Mouse (Mus musculus) neural tube, embryonic 15.5 days (tissue): ENCODE measurements around the gene Orai1. TPM values are rescaled to one million over a fixed set of nuclear protein-coding genes. Genes with fewer than 3 reads are reported as not detected.
"Not testable (repeated sequence)": the region's sequence is repeated elsewhere in the genome, so short reads cannot be mapped to it uniquely, and the experiment has no call there.

Source experiments
- ATAC-seq: fragments of 200-750 bp; cut with Nextera tagmentation; 2 replicates; pipeline ENCODE4 v1.8.0; 2017; ENCODE audit warnings: mild to moderate bottlenecking, moderate TSS enrichment, moderate library complexity; ENCODE audit not compliant: low FRiP score
- H3K27ac ChIP-seq: fragments of 300-500 bp; sonication (generic); replicated peaks from 2 replicates; pipeline ENCODE4 v1.5.1; 2015; ENCODE audit warnings: mild to moderate bottlenecking, inconsistent platforms
- H3K27me3 ChIP-seq: fragments of 300-500 bp; sonication (generic); replicated peaks from 2 replicates; pipeline ENCODE4 v1.6.1; 2015; ENCODE audit warnings: inconsistent platforms
- H3K36me3 ChIP-seq: fragments of 300-500 bp; sonication (generic); 2 replicates; pipeline ENCODE4 v1.6.1; 2015; ENCODE audit warnings: inconsistent platforms
- H3K4me1 ChIP-seq: fragments of 300-500 bp; sonication (generic); 2 replicates; pipeline ENCODE4 v1.6.1; 2015; ENCODE audit warnings: inconsistent platforms
- H3K4me2 ChIP-seq: fragments of 300-500 bp; sonication (generic); 2 replicates; pipeline ENCODE4 v1.6.1; 2015; ENCODE audit warnings: inconsistent platforms, mild to moderate bottlenecking, moderate library complexity
- H3K4me3 ChIP-seq: fragments of 300-500 bp; sonication (generic); replicated peaks from 2 replicates; pipeline ENCODE4 v1.5.1; 2015; ENCODE audit warnings: mild to moderate bottlenecking, inconsistent platforms
- H3K9ac ChIP-seq: fragments of 300-500 bp; sonication (generic); replicated peaks from 2 replicates; pipeline ENCODE4 v1.6.1; 2015; ENCODE audit warnings: mild to moderate bottlenecking, inconsistent platforms
- H3K9me3 ChIP-seq: fragments of 300-500 bp; sonication (generic); replicated peaks from 2 replicates; pipeline ENCODE4 v1.6.1; 2016; ENCODE audit warnings: inconsistent platforms
- WGBS: fragments of 180-500 bp; shearing (Covaris S2); methylation state at CpG from one replicate; pipeline ENCODE4 v1.1.7; 2015; ENCODE audit warnings: mixed read lengths; 5-methylcytosine and 5-hydroxymethylcytosine counted together
- polyA plus RNA-seq: library from polyadenylated mRNA; unstranded; fragments of >200 nt; fragmentation: Nextera tagmentation; extraction: Ambion mirVana; gene quantifications from 2 replicates; pipeline ENCODE4 v1.2.1, GENCODE M21; 2015

Gene Orai1
- polyA plus RNA-seq, result 14.1 and 14.2 TPM in 2 replicates

DNA sequence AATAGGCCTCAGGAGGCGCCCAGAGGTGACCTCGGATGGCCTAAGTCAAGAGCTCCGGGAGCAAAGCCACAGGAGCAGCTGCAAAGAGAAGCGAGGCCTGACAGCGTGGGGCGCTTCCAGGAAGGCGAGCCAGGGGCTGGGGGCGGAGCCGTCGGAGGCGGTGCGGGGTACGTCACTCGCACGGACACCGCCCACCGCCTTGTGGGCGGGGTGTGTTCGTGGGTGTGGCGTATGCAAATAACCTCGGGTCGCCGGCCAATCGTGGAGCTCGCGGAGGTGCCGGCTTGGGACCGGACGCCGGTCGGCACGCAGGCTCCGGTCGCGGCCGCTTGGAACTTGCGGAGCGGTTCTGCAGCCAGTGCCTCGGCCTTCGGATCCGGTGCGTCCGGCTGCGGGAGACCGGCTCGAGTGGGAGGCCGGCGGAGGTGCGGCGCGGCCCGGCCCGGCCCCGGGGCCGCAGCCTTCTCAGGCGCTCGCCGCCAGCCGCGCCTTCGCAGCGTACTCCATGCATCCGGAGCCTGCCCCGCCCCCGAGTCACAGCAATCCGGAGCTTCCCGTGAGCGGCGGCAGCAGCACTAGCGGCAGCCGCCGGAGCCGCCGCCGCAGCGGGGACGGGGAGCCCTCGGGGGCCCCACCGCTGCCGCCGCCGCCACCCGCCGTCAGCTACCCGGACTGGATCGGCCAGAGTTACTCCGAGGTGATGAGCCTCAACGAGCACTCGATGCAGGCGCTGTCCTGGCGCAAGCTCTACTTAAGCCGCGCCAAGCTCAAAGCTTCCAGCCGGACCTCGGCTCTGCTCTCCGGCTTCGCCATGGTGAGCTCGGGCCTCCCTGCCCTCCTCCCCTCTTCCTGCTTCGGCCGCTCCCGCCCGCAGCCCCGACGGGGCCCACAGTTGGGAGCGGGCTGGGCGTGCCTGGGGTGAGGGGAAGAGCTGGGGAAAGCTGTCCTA, at the start of gene Orai1:
Gene Orai1, plus strand, starts transcription at position 322 of the 949 bp plus-strand sequence.
- H3K4me1 ChIP-seq, result peaks cover 39% of the 10 kb centered on the region
- peak within 1 kb of the TSS; percentile 65 for H3K4me2 ChIP-seq
- peak within 1 kb of the TSS; percentile 75 for H3K9ac ChIP-seq
- no peaks in the 10 kb centered on the region for H3K27me3 ChIP-seq
- H3K9me3 ChIP-seq, result no peaks in the 10 kb centered on the region
- ATAC-seq, result peak; percentile 95
- peak within 1 kb of the TSS; percentile 89 for H3K27ac ChIP-seq
- peak within 1 kb of the TSS; percentile 69 for H3K4me3 ChIP-seq
- no peaks in the 10 kb centered on the region for H3K36me3 ChIP-seq
- whole genome bisulfite sequencing, result under 1% methylated on average over 103 of the region's 106 CpGs

DNA sequence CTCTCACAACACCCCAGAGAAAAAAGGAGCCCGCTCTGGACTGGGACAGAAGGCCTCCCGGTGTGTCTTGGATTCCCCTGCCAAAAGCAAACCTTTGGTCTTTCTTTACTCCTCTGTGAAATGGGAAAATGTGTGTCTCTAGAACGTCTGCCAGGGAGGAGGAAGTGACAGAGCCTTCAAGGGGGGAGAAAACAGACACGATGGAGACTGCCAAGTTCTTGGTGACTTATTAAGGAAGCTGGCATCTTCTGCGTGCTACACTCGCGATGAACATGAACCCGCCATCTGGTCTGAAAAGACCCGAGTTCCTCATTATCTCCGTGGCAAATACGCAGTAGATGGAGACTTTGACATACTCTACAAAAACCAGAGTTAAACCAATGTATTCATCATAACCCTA, 49.4 kb upstream of the Orai1 start:
- no peak overlapping the region for H3K4me2 ChIP-seq
- H3K9ac ChIP-seq, result no peak overlapping the region
- H3K4me1 ChIP-seq, result no peaks in the 10 kb centered on the region
- no peak overlapping the region for H3K27ac ChIP-seq
- H3K4me3 ChIP-seq, result no peak overlapping the region
- no peaks in the 10 kb centered on the region for H3K36me3 ChIP-seq
- no peak for ATAC-seq
- no peaks in the 10 kb centered on the region for H3K9me3 ChIP-seq
- no peaks in the 10 kb centered on the region for H3K27me3 ChIP-seq
- 82% methylated on average over 11 of the region's 11 CpGs for WGBS

DNA sequence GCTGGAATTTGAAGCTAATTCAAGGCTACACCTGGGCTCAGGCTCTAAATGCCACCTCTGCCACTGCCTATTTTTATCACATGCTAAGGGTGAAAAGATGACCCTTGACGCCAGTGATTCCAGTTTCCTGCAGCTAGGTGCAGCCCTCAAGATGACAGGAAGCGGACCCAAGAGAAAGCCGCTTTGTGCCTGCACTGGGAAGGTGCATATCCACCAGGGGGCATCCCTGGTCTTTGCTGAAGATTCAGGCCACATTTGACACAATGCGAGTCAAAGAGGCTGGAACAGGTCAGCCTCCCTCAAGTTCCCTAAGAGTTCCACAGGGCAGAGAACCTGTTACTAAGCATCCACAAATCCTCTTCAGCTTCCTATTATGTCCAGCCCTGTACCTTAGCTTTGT, 46.6 kb upstream of the Orai1 start:
- WGBS, result 49% methylated on average over 4 of the region's 4 CpGs
- no peaks in the 10 kb centered on the region for H3K36me3 ChIP-seq
- H3K9ac ChIP-seq, result no peak overlapping the region
- H3K27ac ChIP-seq, result no peak overlapping the region
- no peak overlapping the region for H3K4me3 ChIP-seq
- no peak overlapping the region for H3K4me2 ChIP-seq
- no peaks in the 10 kb centered on the region for H3K27me3 ChIP-seq
- no peak for ATAC-seq
- H3K4me1 ChIP-seq, result 0 out of 2 replicates have a peak, but pooled peaks cover 8% of the 10 kb centered on the region
- H3K9me3 ChIP-seq, result no peaks in the 10 kb centered on the region

DNA sequence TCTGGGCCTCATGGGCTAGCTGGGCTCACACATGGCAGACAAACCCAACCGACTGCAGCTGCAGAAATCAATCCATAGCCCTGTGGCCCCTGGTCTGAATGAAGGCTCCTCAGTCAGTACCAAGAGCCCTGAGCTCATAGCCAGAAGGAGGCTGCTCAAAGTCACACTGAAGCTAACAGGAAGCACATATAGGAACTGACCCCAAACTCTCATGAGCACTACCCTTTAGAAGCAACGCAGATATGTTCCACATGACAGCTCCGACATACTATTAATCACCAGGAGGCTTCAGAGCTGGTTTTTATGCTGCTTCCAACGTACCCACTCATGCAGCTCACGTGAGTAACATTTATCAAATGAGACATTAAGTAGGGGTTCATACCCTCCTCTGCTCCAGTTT, 44.8 kb upstream of the Orai1 start:
- 70% methylated on average over 5 of the region's 5 CpGs for WGBS
- ATAC-seq, result no peak
- Histone ChIP-seq H3K4me1 (0 out of 2 replicates have a peak, but pooled peaks cover 8% of the 10 kb centered on the region), H3K4me3 (no peak overlapping the region), H3K4me2 (no peak overlapping the region), H3K9ac (no peak overlapping the region), H3K27me3 (no peaks in the 10 kb centered on the region), H3K9me3 (no peaks in the 10 kb centered on the region), H3K36me3 (no peaks in the 10 kb centered on the region), H3K27ac (no peak overlapping the region)

DNA sequence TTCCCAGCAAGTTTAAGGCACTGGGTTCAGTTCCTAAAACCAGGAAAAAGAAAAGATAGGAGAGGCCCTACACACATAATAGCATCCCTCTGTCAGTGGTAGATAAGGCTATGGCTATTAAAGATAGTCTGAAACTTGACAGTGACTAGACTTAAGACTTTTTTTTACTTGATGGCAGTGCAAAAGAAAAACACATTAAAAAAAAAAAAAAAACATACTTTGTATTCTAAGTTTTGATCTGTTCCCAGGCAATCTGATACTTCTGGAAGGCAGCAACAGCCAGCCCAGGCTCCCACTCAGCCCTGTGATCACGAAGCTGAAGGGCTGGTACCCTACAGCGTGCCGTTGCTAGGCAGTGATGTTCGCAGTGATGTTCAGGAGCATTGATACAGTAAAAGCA, 43.4 kb upstream of the Orai1 start:
- Histone ChIP-seq H3K9ac (no peak overlapping the region), H3K27ac (no peak overlapping the region), H3K9me3 (no peaks in the 10 kb centered on the region), H3K4me3 (no peak overlapping the region), H3K4me2 (no peak overlapping the region), H3K4me1 (0 out of 2 replicates have a peak, but pooled peaks cover 8% of the 10 kb centered on the region), H3K36me3 (no peaks in the 10 kb centered on the region), H3K27me3 (no peaks in the 10 kb centered on the region)
- no peak for ATAC-seq
- WGBS, result 84% methylated on average over 4 of the region's 4 CpGs

DNA sequence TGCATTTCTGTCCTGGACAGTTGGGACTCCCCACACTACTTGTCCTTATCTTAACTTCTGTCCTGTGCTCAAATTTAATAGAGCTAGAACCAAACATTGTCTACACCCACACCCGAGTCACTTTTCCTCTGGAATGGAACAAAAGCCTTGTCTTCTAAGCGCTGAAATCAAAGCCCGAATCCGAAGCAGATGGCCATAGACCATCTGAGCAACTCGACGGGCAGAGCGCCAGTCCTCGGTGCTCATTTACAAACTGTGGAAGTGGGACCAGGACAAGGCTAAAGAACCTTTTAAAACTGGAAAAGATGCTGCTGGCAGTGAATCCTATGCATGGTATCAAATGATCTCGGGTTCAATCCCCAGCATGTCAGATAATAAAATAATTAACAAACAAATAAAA, 42.8 kb upstream of the Orai1 start:
- ATAC-seq, result no peak
- Histone ChIP-seq H3K4me2 (no peak overlapping the region), H3K9ac (no peak overlapping the region), H3K9me3 (no peaks in the 10 kb centered on the region), H3K27ac (no peak overlapping the region), H3K4me1 (0 out of 2 replicates have a peak, but pooled peaks cover 8% of the 10 kb centered on the region), H3K27me3 (no peaks in the 10 kb centered on the region), H3K4me3 (no peak overlapping the region), H3K36me3 (no peaks in the 10 kb centered on the region)
- WGBS, result 50% methylated on average over 9 of the region's 9 CpGs

DNA sequence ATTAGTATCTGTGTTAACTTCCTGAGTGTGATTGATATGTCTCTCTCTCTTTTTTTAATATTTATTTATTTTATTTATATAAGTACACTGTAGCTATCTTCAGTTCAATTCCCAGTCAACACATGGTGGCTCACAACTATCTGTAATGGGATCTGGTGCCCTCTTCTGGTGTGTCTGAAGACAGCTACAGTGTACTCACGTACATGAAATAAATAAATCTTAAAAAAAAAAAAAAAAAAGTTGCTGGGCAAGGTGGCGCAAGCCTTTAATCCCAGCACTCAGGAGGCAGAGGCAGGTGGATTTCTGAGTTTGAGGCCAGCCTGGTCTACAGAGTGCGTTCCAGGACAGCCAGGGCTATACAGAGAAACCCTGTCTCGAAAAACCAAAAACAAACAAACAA, 40.2 kb upstream of the Orai1 start:
- WGBS, result 95% methylated on average over 4 of the region's 4 CpGs
- H3K27me3 ChIP-seq, H3K27ac ChIP-seq, ATAC-seq, H3K4me1 ChIP-seq, H3K4me2 ChIP-seq, H3K36me3 ChIP-seq, H3K4me3 ChIP-seq, H3K9me3 ChIP-seq, H3K9ac ChIP-seq: not testable (repeated sequence)

DNA sequence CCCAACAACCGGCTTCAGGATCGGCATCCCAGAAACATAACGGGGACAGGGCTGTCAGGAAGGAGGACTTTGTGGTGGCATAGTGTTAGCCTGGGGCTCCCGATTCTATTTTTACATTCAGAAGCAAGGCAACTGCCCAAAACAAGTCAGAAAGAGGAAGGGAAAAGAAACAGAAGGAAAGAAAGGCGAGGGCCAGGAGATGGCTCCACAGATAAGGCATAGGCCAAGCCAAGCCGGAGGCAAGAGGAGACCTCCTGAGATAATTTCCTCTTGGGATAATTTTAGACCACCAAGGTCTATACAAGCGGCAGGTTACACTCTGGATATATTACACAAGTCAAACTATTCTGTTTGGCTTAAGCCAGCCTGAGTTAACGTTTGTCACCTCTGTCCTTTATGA, 35.9 kb upstream of the Orai1 start:
- Histone ChIP-seq H3K9ac (no peak overlapping the region), H3K9me3 (no peaks in the 10 kb centered on the region), H3K4me2 (no peak overlapping the region), H3K4me1 (no peaks in the 10 kb centered on the region), H3K4me3 (no peak overlapping the region), H3K27ac (no peak overlapping the region), H3K27me3 (no peaks in the 10 kb centered on the region), H3K36me3 (no peaks in the 10 kb centered on the region)
- 92% methylated on average over 8 of the region's 8 CpGs for WGBS
- no peak for ATAC-seq

DNA sequence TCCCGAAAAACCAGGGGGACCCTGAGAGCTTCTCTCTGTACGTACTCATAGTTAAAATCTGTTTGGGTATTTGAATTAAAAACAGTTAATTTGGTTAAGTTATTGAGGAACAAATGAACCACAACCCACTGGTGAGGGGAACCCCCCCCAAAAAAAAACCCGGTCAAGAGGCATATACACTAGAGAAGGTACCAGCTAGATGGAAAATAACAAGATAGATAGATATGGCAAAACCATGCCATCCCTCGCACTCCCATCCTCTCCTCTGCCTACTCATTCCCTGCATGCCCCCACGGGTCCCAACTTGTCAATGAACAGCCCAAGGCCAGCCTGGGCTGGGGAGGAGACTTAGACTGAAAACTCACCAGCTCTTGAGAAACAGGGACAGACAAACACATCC, 30.4 kb upstream of the Orai1 start:
- H3K4me2 ChIP-seq, result no peak overlapping the region
- no peak overlapping the region for H3K4me3 ChIP-seq
- ATAC-seq, result no peak
- H3K36me3 ChIP-seq, result no peaks in the 10 kb centered on the region
- H3K27me3 ChIP-seq, result no peaks in the 10 kb centered on the region
- H3K9me3 ChIP-seq, result no peaks in the 10 kb centered on the region
- H3K9ac ChIP-seq, result no peak overlapping the region
- H3K4me1 ChIP-seq, result peaks cover 34% of the 10 kb centered on the region
- WGBS, result 89% methylated on average over 5 of the region's 5 CpGs
- H3K27ac ChIP-seq, result no peak overlapping the region

DNA sequence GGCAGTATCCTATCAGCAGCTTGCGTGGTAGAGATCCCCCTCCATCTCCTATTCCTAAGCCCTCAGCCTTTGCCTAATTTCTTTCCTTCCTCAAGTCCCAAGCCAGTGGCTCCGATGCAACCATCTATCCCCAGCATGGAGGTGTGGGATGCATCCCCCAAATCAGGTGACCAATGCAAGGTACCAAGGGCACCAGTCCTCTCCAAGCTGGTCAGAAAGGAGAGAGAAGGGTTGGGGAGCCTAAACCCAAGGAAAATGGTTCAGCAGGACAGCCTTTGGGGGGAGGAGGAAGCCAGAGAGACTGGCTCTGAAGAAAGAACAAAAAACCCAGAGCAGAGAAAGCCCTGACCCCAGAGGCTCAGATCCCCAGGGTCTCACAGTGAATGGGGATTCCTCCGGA, 29.6 kb upstream of the Orai1 start:
- Histone ChIP-seq H3K27ac (no peak overlapping the region), H3K4me2 (no peak overlapping the region)
- 63% methylated on average over 3 of the region's 3 CpGs for WGBS

DNA sequence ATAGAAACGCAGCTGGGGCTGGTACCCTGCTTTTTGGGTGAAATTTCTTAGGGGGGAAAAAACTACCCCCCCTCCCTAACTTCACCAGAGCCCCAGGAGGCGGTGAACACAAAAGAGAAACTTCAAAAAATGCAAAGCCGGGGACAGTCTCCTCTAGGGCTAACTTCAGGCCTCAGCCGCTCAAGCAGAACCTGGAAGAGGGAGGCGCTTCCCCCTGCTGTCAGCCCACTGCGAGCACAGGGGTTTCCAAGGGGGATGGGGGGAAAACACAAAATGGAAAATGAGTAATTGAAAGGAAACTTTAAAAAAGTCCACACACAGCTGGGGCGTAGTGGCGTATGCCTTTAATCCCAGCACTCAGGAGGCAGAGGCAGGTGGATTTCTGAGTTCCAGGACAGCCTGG, 28.8 kb upstream of the Orai1 start:
- WGBS, result 37% methylated on average over 8 of the region's 8 CpGs
- peak overlapping the region; percentile 11 for H3K4me2 ChIP-seq
- peaks cover 49% of the 10 kb centered on the region for H3K4me1 ChIP-seq

More for the DNA sequence above, 29.6 kb upstream of the Orai1 start:
- H3K4me3 ChIP-seq, result no peak overlapping the region
- H3K4me1 ChIP-seq, result peaks cover 42% of the 10 kb centered on the region
- ATAC-seq, result no peak
- no peaks in the 10 kb centered on the region for H3K36me3 ChIP-seq
- H3K9ac ChIP-seq, result no peak overlapping the region
- H3K27me3 ChIP-seq, result no peaks in the 10 kb centered on the region
- H3K9me3 ChIP-seq, result no peaks in the 10 kb centered on the region

More for the DNA sequence above, 28.8 kb upstream of the Orai1 start:
- Histone ChIP-seq H3K9ac (no peak overlapping the region), H3K27ac (no peak overlapping the region), H3K27me3 (no peaks in the 10 kb centered on the region), H3K36me3 (no peaks in the 10 kb centered on the region), H3K9me3 (no peaks in the 10 kb centered on the region), H3K4me3 (no peak overlapping the region)
- no peak for ATAC-seq
